Mouse (Mus musculus) gastrocnemius, postnatal 10 days (tissue): Measurements from ENCODE around the gene Cacna2d1. TPM values are rescaled to one million over a fixed set of nuclear protein-coding genes. Genes with fewer than 3 reads are reported as not detected.

Experiments
- DNase-seq: peaks from one replicate; pipeline ENCODE4 v3.0.0; 2021; ENCODE audit warnings: mixed read lengths
- total RNA-seq, 2 experiments: library from RNA; stranded (reverse); gene quantifications; 2 replicates each; pipeline ENCODE4 v1.2.3; 2021

The Cacna2d1 gene
- total RNA-seq, 2 experiments from 2014 or later, result 285 to 287 TPM

GRCm38 (mm10) chr5:16277058-16277457 is 342.6 kb downstream of the Cacna2d1 start:
- DNase-seq, result no peak

GRCm38 (mm10) chr5:16281229-16281628 is 346.7 kb downstream of the Cacna2d1 start:
- no peak for DNase-seq

- DNase-seq, result peak; percentile 18
These were observed 358.7 kb downstream of the Cacna2d1 start for GRCm38 (mm10) chr5:16293223-16293622.

DNA sequence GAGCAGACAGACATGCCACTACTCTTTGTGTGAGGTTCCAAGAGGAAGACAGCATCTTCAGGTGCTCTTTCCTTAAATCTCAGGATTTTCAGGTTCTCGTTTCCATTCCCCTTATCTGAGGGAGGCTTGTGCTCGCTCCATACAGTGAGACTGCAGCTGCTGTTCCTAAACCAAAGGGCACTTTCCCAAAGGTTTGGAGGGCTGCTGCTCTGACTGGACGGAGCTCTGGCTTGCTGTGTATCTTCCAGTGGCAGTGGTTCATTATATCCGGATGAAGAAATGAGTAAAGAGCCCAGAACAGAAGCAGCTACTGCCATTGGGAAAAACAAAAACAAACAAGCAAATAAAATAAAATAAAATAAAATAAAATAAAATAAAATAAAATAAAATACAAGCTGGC is 359.3 kb downstream of the Cacna2d1 start:
- DNase-seq, result no peak

- DNase-seq, result no peak
These were observed 360.2 kb downstream of the Cacna2d1 start for GRCm38 (mm10) chr5:16294708-16295107.

DNA sequence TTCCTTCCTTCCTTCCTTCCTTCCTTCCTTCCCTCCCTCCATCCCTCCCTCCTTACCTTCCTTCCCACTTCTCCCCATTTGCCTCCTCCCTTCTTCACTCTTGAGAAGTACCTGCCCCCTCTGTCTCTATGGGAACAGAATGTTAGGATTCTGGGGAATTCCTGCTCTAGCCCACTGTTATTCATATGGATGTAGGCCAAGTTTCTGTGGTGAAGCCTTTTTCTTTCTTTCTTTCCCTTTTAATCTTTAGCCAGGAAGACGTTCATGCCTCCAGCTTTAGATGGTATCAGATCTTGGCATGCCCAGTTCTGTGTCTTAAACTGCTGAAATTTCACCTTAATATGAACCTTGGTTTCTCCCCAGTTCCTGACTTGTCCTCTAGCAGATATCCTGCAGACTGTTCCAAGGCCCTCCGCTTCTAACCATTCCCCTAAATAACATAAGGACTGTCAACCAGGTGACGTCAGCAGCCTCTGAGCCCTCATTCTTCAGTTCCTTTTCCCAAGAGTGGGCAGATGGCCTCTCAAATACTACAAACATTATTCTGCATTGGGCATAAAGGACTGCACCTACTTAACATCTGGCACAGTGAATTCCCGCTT is 362.8 kb downstream of the Cacna2d1 start:
- no peak for DNase-seq

GRCm38 (mm10) chr5:16299631-16300030 is 365.1 kb downstream of the Cacna2d1 start:
- no peak for DNase-seq

DNA sequence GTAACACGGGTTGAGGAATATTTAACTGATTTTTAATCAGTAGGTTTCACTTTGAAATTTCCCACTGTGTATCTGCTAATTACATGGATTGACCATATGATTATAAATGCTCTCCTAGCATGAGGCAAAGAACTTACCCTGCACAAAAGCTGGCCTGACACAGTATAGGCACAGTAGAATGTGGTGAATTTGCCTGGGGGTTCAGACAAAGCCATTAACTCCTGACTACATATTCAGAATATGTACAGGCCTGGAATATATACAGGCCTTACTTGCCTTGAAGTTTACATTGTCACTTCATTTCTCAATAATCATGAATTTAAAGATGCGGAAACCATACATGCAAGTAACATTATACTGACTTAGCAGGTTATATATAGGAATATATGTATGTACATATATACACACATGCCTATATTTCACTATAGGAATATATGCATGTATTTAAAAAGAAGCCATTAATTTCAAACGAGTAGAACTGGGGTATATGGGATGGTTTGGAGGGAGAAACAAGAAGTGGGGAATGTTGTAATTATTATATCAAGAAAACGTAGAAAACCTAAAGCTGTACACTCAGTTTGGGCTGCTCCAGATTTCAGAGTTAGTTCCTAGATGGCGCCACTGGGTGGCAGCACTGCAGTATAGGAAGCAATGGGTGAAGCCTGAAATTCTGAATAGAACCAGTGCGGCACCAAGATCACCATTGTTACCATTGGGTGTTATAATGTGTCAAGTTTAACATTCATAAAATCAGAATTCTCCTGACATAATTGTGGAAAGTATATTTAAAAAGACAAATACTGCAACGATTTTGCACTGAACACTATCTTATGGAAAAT is 374.9 kb downstream of the Cacna2d1 start:
- DNase-seq, result peak; percentile 66

- DNase-seq, result no peak
These were observed 379.8 kb downstream of the Cacna2d1 start for GRCm38 (mm10) chr5:16314242-16314641.

DNA sequence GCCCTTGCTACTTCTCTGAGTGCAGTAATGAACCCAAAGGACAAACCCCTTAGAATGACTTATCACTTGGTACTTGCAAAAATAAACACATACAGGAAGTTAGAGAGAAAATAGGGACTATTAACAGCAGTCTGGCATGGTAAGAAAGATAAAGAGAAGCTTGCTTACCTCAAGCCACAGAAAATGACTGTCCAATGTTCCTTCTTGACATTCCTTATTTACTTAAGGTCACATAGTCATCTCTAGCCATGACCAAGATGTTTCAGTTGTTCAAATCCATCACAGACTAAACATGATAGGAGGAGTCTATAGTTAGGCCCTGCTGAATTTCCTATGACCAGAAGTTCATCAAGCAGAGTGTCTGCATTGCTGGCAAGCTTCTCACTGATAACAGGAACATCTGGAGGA is 381.5 kb downstream of the Cacna2d1 start:
- DNase-seq, result no peak

DNA sequence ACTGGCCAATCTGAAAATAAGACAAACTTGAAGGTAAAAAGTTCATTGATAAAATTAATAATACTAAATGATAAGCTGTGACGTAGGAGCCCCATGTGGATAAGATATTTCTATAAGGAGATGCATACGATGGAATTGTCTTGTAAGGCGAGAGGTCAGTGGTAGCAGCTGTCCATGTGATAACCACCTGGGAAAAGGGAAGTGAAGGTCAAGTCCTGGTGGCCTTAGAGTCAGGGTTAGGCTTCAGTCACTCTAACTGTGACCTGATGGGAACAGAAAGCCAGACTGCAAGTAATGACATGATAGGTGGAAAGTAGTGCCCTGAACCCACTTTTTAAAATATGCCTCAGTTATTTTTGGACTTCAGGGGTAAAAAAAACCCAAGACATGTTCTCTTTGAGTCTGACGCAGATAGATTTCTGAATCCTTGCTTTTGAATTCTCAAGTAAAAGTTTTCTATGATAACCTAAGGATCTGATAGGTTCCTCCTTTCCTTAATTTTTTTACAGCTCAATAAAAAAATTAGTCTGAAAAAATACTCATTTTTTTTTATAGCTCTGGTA is 383.3 kb downstream of the Cacna2d1 start:
- DNase-seq, result no peak

- no peak for DNase-seq
These were observed 392.1 kb downstream of the Cacna2d1 start for GRCm38 (mm10) chr5:16326610-16327009.

GRCm38 (mm10) chr5:16345393-16345792 is 410.9 kb downstream of the Cacna2d1 start:
- no peak for DNase-seq

DNA sequence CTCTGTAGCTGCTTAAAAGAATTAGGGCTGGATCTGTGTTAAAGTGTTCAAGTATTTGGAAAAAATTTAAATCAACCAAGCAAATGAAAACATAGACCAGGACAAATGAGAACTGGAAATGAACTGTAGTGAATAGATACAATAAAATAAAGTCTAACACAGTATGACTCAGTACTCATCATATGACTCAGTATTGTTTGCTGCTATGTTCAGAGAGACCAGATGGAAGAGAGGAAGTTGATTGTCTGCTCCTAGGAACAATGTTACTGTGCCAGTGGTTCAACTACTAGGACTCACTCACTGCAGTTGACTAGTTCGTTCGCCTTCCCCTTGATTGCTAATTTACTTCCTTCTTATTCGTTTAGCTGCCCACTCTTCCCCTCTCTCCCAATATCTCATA is 421.3 kb downstream of the Cacna2d1 start:
- no peak for DNase-seq

- no peak for DNase-seq
These were observed 423.2 kb downstream of the Cacna2d1 start for GRCm38 (mm10) chr5:16357709-16358108.

- no peak for DNase-seq
These were observed 427.6 kb downstream of the Cacna2d1 start for GRCm38 (mm10) chr5:16362076-16362475.

GRCm38 (mm10) chr5:16363171-16363570 is 428.7 kb downstream of the Cacna2d1 start:
- no peak for DNase-seq

DNA sequence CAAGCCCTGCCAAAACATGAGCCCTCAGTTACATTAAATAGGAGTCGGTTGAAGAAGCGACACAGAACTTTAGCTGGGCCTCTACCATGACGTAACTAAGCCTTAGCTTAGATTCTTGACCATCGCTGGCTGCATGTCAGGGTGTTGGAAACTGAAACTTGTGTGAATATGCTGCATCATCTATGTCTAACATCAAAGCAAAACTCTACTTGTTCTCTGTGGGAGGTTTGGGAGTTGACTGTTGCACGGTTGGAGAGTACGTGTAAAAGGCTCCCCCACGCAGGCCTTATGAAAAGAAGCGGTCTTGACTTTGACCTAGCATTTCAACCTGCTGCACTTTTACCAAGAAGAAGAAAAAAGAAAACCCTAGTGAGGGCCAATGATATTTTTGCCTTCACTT is 436.2 kb downstream of the Cacna2d1 start:
- no peak for DNase-seq

GRCm38 (mm10) chr5:16373966-16374365 is 439.5 kb downstream of the Cacna2d1 start:
- no peak for DNase-seq

GRCm38 (mm10) chr5:16376329-16376908 is 441.9 kb downstream of the Cacna2d1 start:
- DNase-seq, result no peak

DNA sequence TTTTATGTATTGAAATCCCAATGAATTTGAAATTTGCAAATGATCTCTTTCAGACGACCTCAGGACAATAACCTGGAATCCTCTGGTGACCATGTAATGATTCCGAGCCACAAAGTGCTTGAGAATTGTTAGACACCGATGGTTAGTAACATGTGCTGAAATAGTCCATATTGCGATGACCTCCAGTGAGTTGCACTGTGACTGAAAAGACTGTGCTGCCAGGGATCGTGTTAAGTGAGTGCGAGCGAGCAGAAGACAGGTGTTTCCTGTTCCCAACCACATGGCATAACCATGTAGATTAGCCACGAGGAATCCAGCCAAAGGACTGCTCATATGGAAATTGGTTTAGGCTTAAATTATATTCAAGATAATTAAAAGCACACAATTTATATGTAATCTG is 475.5 kb downstream of the Cacna2d1 start:
- DNase-seq, result no peak

GRCm38 (mm10) chr5:16414693-16415092 is 480.2 kb downstream of the Cacna2d1 start:
- no peak for DNase-seq

DNA sequence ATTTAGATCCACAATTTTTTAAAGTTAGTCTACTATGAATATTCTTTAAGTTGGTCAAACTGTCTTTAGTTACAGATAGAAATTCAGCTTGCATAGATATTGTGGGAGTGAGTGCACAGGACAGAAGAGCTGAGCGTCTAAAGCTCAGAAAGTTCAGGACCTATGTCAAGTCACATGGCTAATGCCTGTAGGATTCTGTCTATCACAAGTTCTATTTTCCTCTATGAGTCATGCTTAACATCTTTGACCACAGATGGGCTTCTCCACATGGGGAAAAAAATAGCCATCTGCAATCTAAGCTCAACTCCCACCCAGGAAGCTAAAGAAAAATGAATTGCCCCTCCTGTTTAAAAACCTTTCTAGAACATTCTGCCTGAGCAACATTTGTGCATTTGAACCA is 483.5 kb downstream of the Cacna2d1 start:
- no peak for DNase-seq
